Mouse (Mus musculus): ENCODE results near the gene Sec14l2. TPM values are rescaled to one million over a fixed set of nuclear protein-coding genes. Genes with fewer than 3 reads are reported as not detected.

Sec14l2 gene
- total RNA-seq, 4 experiments from 2014 or later: 35.3 to 36.8 (median 36.4) TPM

- DNase-seq (ENCODE audit: low spot score in 2 of 2): no peak
Observed at GRCm38 (mm10) chr11:4101851-4102250, 21.4 kb downstream of the Sec14l2 start.

- no peak for DNase-seq (ENCODE audit: low spot score in 2 of 2)
Observed at GRCm38 (mm10) chr11:4099447-4099846, 23.8 kb downstream of the Sec14l2 start.

DNA sequence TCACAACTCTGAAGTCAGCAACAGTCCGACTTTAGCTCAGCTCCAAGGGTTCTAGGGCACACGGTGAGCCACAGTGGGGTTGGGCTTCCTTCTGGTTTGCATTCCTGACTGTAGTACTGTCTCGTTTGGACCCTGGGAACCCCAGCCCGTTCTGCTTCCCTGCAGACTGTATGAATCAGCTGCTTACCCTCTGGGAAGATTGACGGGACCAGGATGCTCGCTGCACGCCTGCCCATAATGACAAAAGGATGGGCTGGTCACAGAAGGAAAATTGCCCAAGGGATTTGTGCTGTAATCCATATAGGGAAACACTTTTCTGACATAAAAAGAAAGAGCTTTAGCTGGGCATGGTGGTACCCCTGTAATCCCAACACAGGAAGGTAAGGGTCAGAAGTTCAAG lies 24.4 kb downstream of the Sec14l2 start:
- no peak for DNase-seq (ENCODE audit: low spot score in 2 of 2)

DNA sequence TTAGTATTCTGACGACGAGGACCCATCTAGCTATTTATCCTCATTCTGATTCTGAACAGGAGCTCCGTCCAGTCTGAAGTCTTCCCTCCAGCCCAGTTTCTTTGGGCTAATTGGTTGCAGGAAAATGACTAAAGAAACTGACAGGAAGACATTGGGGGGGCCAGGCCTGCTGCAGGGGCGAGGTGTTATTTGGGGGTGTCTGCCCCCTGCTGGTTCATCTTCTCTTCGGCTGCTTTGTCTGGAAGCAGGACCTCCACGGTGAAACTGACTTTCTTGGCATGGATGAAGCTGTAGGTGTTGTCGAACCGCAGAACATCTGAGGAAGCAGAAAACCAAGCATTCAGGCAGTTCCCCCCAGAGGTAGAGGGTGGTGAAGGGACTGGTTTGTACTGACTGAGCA lies 25.1 kb downstream of the Sec14l2 start:
- no peak for DNase-seq (ENCODE audit: low spot score in 2 of 2)

- DNase-seq (ENCODE audit: low spot score in 2 of 2): no peak
Observed at GRCm38 (mm10) chr11:4097091-4097621, 26.1 kb downstream of the Sec14l2 start.

DNA sequence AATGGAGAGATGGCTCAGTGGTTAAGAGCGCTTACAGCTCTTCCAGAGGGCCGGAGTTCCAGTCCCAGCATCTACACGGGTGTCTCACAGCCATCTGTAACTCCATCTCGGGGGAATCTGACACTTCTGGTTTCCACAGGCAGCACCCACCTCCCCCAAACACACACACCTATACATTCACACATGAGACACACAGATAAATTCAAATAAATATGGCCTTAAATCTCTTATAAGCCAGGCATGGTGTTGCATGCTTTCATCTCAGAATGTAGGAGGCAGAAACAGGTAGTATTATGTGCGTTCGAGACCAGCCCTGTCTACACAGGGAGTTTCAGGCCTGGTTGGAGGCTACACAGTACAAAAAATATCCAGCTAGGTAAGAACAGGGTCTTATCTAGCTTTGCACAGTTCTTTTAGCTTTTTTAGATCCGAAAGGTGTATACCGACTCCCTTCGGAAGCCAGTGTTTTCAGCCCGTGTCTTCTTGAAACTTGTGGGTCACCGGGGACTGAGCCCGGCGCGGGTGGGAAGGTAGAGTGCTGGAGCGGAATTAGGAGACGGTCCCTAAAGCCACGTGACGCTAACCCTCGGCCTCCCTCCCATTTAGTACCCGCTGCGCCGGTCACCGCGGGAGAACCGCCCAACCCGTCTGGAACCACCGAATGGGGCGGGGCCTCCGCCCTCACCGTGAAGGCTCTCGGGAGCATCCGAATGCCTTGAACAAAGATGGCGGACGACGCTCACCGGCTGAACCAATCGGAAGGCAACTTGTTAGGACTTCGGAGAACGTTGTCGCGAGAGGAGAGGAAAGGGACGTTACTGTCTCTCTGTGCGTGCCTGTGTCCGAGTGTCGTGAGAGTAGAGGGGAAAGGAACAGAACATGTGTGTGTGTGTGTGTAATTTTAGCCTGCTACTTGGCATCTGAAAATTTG lies 26.9 kb downstream of the Sec14l2 start:
- DNase-seq (ENCODE audit: low spot score in 2 of 2): peak; percentile 94 to 99

- peak in 1 of 2 experiments; percentile 56 for DNase-seq (ENCODE audit: low spot score in 2 of 2)
Observed at GRCm38 (mm10) chr11:4095171-4096053, 27.8 kb downstream of the Sec14l2 start, which contains the start of gene Mtfp1. Gene Mtfp1, minus strand, starts transcription at chr11:4095445.

GRCm38 (mm10) chr11:4094378-4095170 lies 28.6 kb downstream of the Sec14l2 start:
- peak in 1 of 2 experiments; percentile 64 for DNase-seq (ENCODE audit: low spot score in 2 of 2)

- peak in 1 of 2 experiments; percentile 52 for DNase-seq (ENCODE audit: low spot score in 2 of 2)
Observed at GRCm38 (mm10) chr11:4093459-4094377, 29.5 kb downstream of the Sec14l2 start.

GRCm38 (mm10) chr11:4087267-4087666 lies 35.9 kb downstream of the Sec14l2 start:
- peak in 1 of 2 experiments; percentile 59 for DNase-seq (ENCODE audit: low spot score in 2 of 2)

GRCm38 (mm10) chr11:4086246-4086645 lies 37.0 kb downstream of the Sec14l2 start:
- DNase-seq (ENCODE audit: low spot score in 2 of 2): no peak

- peak in 1 of 2 experiments; percentile 52 for DNase-seq (ENCODE audit: low spot score in 2 of 2)
Observed at GRCm38 (mm10) chr11:4083316-4084078, 39.7 kb downstream of the Sec14l2 start.

GRCm38 (mm10) chr11:4080219-4080618 lies 43.0 kb downstream of the Sec14l2 start:
- peak; percentile 28 to 61 for DNase-seq (ENCODE audit: low spot score in 2 of 2)

- no peak for DNase-seq (ENCODE audit: low spot score in 2 of 2)
Observed at GRCm38 (mm10) chr11:4078267-4078933, 44.8 kb downstream of the Sec14l2 start.

- no peak for DNase-seq (ENCODE audit: low spot score in 2 of 2)
Observed at GRCm38 (mm10) chr11:4076633-4077032, 46.6 kb downstream of the Sec14l2 start.

GRCm38 (mm10) chr11:4069664-4070063 lies 53.6 kb downstream of the Sec14l2 start:
- DNase-seq (ENCODE audit: low spot score in 2 of 2): no peak

GRCm38 (mm10) chr11:4064627-4065122 lies 58.5 kb downstream of the Sec14l2 start, which contains the start of gene Sec14l3:
Gene Sec14l3, plus strand, starts transcription at chr11:4064841.
- DNase-seq (ENCODE audit: low spot score in 2 of 2): no peak

DNA sequence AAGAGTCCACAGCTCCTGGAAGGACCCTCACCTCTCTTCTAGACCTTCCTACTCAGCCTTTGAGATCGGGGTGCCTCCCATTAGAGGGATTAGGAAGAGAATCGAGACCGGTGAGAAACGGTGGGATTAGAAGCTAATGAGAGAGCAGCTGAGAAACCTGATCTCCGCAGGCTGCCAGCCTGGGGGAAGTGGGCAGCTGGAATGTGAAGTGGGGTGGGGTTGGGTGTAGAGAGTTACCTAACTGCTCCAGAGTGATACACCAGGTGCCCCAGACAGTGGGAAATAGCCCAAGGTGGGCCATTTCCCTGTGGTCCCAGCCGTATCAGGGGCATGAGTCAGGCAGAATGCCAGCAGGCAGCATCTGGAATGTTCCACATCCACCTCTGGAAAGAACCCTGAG lies 60.2 kb downstream of the Sec14l2 start:
- DNase-seq (ENCODE audit: low spot score in 2 of 2): no peak

All from left cerebral cortex, adult 8-10 months (tissue).